Mouse (Mus musculus) forebrain, embryonic 13.5 days (tissue): ENCODE results near the gene Panx1. TPM values are rescaled to one million over a fixed set of nuclear protein-coding genes. Genes with fewer than 3 reads are reported as not detected.

Experiments
- ATAC-seq: fragments of 200-750 bp; cut with Nextera tagmentation; 2 replicates; pipeline ENCODE4 v1.8.0; 2017
- H3K27ac ChIP-seq: fragments of 300-500 bp; sonication (generic); 2 replicates; pipeline ENCODE4 v1.5.1; 2015; ENCODE audit warnings: inconsistent platforms, mild to moderate bottlenecking, moderate library complexity
- H3K27me3 ChIP-seq: fragments of 300-500 bp; sonication (generic); 2 replicates; pipeline ENCODE4 v1.6.1; 2015; ENCODE audit warnings: mild to moderate bottlenecking, inconsistent platforms
- H3K36me3 ChIP-seq: fragments of 300-500 bp; sonication (generic); 2 replicates; pipeline ENCODE4 v1.6.1; 2015; ENCODE audit warnings: mild to moderate bottlenecking, inconsistent platforms; ENCODE audit not compliant: poor library complexity, severe bottlenecking
- H3K4me1 ChIP-seq: fragments of 300-500 bp; sonication (generic); 2 replicates; pipeline ENCODE4 v1.6.1; 2015; ENCODE audit warnings: inconsistent platforms
- H3K4me2 ChIP-seq: fragments of 300-500 bp; sonication (generic); 2 replicates; pipeline ENCODE4 v1.6.1; 2015; ENCODE audit warnings: inconsistent platforms, mild to moderate bottlenecking, moderate library complexity
- H3K4me3 ChIP-seq: fragments of 300-500 bp; sonication (generic); 2 replicates; pipeline ENCODE4 v1.5.1; 2015; ENCODE audit warnings: mild to moderate bottlenecking, inconsistent platforms
- H3K9ac ChIP-seq: fragments of 300-500 bp; sonication (generic); 2 replicates; pipeline ENCODE4 v1.6.1; 2015; ENCODE audit warnings: mild to moderate bottlenecking, inconsistent platforms
- H3K9me3 ChIP-seq: fragments of 300-500 bp; sonication (generic); replicated peaks from 2 replicates; pipeline ENCODE4 v1.6.1; 2016; ENCODE audit warnings: inconsistent platforms
- WGBS: fragments of 180-500 bp; shearing (Covaris S2); methylation state at CpG from one replicate; pipeline ENCODE4 v1.1.7; 2015; 5-methylcytosine and 5-hydroxymethylcytosine counted together
- polyA plus RNA-seq: library from polyadenylated mRNA; unstranded; fragments of >200 nt; fragmentation: Nextera tagmentation; extraction: Ambion mirVana; gene quantifications from 2 replicates; pipeline ENCODE4 v1.2.1, GENCODE M21; 2015

Gene Panx1
- polyA plus RNA-seq, 1 experiment from 2014 or later = 94.1 TPM

- Histone ChIP-seq H3K4me1 (peaks cover 21% of the 10 kb centered on the region), H3K27me3 (no peaks in the 10 kb centered on the region), H3K36me3 (peaks cover 11% of the 10 kb centered on the region), H3K27ac (no peak overlapping the region), H3K4me2 (no peak overlapping the region), H3K9me3 (0 out of 2 replicates have a peak, but pooled peaks cover 4% of the 10 kb centered on the region), H3K9ac (no peak overlapping the region), H3K4me3 (no peak overlapping the region)
- peak; percentile 33; the same call in 1 of the 2 replicates for ATAC-seq
- WGBS = 46% methylated on average over 4 of the region's 4 CpGs
Measured at GRCm38 (mm10) chr9:15036807-15037206, 8.5 kb downstream of the Panx1 start.

- H3K4me2 ChIP-seq = no peak overlapping the region
- H3K36me3 ChIP-seq = peaks cover 15% of the 10 kb centered on the region
- no peak overlapping the region for H3K27ac ChIP-seq
- no peaks in the 10 kb centered on the region for H3K27me3 ChIP-seq
- no peak overlapping the region for H3K4me3 ChIP-seq
- 0 out of 2 replicates have a peak, but pooled peaks cover 4% of the 10 kb centered on the region for H3K9me3 ChIP-seq
- H3K9ac ChIP-seq = no peak overlapping the region
- ATAC-seq = 0 out of 2 replicates have a peak, but pooled peaks have one; percentile 23
- 96% methylated on average over 2 of the region's 2 CpGs for WGBS
- H3K4me1 ChIP-seq = peaks cover 21% of the 10 kb centered on the region
Measured at GRCm38 (mm10) chr9:15036405-15036804, 8.9 kb downstream of the Panx1 start.

GRCm38 (mm10) chr9:15035979-15036378 lies 9.3 kb downstream of the Panx1 start:
- Histone ChIP-seq H3K4me2 (no peak overlapping the region), H3K9ac (no peak overlapping the region), H3K36me3 (peaks cover 13% of the 10 kb centered on the region), H3K27me3 (no peaks in the 10 kb centered on the region), H3K27ac (no peak overlapping the region), H3K9me3 (0 out of 2 replicates have a peak, but pooled peaks cover 4% of the 10 kb centered on the region), H3K4me3 (no peak overlapping the region), H3K4me1 (peaks cover 17% of the 10 kb centered on the region)
- 95% methylated on average over 7 of the region's 7 CpGs for WGBS
- ATAC-seq = no peak

- 84% methylated on average over 7 of the region's 7 CpGs for WGBS
- Histone ChIP-seq H3K4me2 (no peak overlapping the region), H3K27ac (no peak overlapping the region), H3K4me3 (no peak overlapping the region), H3K4me1 (peaks cover 11% of the 10 kb centered on the region), H3K9me3 (0 out of 2 replicates have a peak, but pooled peaks cover 4% of the 10 kb centered on the region), H3K27me3 (no peaks in the 10 kb centered on the region), H3K36me3 (peaks cover 12% of the 10 kb centered on the region), H3K9ac (no peak overlapping the region)
- no peak for ATAC-seq
Measured at GRCm38 (mm10) chr9:15034546-15035273, 10.6 kb downstream of the Panx1 start.

- 68% methylated on average over 5 of the region's 5 CpGs for WGBS
- H3K27me3 ChIP-seq = no peaks in the 10 kb centered on the region
- H3K4me1 ChIP-seq = peaks cover 11% of the 10 kb centered on the region
- no peak overlapping the region for H3K4me3 ChIP-seq
- H3K36me3 ChIP-seq = peaks cover 12% of the 10 kb centered on the region
- 0 out of 2 replicates have a peak, but pooled peaks cover 4% of the 10 kb centered on the region for H3K9me3 ChIP-seq
- H3K27ac ChIP-seq = no peak overlapping the region
- no peak for ATAC-seq
- H3K9ac ChIP-seq = no peak overlapping the region
- no peak overlapping the region for H3K4me2 ChIP-seq
Measured at GRCm38 (mm10) chr9:15033568-15034160, 11.6 kb downstream of the Panx1 start.

- H3K4me2 ChIP-seq = no peak overlapping the region
- no peaks in the 10 kb centered on the region for H3K27me3 ChIP-seq
- no peak overlapping the region for H3K4me3 ChIP-seq
- H3K9ac ChIP-seq = no peak overlapping the region
- no peak overlapping the region for H3K27ac ChIP-seq
- H3K36me3 ChIP-seq = peaks cover 12% of the 10 kb centered on the region
- ATAC-seq = no peak
- 0 out of 2 replicates have a peak, but pooled peaks cover under 1% of the 10 kb centered on the region for H3K9me3 ChIP-seq
- WGBS = 83% methylated on average over 4 of the region's 4 CpGs
- H3K4me1 ChIP-seq = peaks cover 10% of the 10 kb centered on the region
Measured at GRCm38 (mm10) chr9:15032797-15033196, 12.5 kb downstream of the Panx1 start.

- Histone ChIP-seq H3K36me3 (peaks cover 28% of the 10 kb centered on the region), H3K27ac (no peak overlapping the region), H3K27me3 (no peaks in the 10 kb centered on the region), H3K4me2 (no peak overlapping the region), H3K9me3 (no peaks in the 10 kb centered on the region), H3K4me3 (no peak overlapping the region), H3K9ac (no peak overlapping the region), H3K4me1 (no peaks in the 10 kb centered on the region)
- no peak for ATAC-seq
- 83% methylated on average over 8 of the region's 8 CpGs for WGBS
Measured at GRCm38 (mm10) chr9:15030771-15031170, 14.5 kb downstream of the Panx1 start.

GRCm38 (mm10) chr9:15029025-15029727 lies 16.1 kb downstream of the Panx1 start:
- Histone ChIP-seq H3K4me1 (no peaks in the 10 kb centered on the region), H3K4me2 (no peak overlapping the region), H3K9ac (no peak overlapping the region), H3K36me3 (peaks cover 28% of the 10 kb centered on the region), H3K27ac (no peak overlapping the region), H3K4me3 (no peak overlapping the region), H3K27me3 (no peaks in the 10 kb centered on the region), H3K9me3 (no peaks in the 10 kb centered on the region)
- 46% methylated on average over 4 of the region's 5 CpGs for WGBS
- peak; percentile 50; the same call in 1 of the 2 replicates for ATAC-seq

- H3K27ac ChIP-seq = no peak overlapping the region
- ATAC-seq = no peak
- no peak overlapping the region for H3K4me2 ChIP-seq
- no peaks in the 10 kb centered on the region for H3K4me1 ChIP-seq
- peaks cover 28% of the 10 kb centered on the region for H3K36me3 ChIP-seq
- WGBS = 73% methylated on average over 3 of the region's 3 CpGs
- no peaks in the 10 kb centered on the region for H3K9me3 ChIP-seq
- H3K9ac ChIP-seq = no peak overlapping the region
- no peak overlapping the region for H3K4me3 ChIP-seq
- no peaks in the 10 kb centered on the region for H3K27me3 ChIP-seq
Measured at GRCm38 (mm10) chr9:15027725-15028124, 17.6 kb downstream of the Panx1 start.

- ATAC-seq = no peak
- 100% methylated on average over 1 of the region's 1 CpGs for WGBS
- Histone ChIP-seq H3K36me3 (peaks cover 51% of the 10 kb centered on the region), H3K4me2 (no peak overlapping the region), H3K27me3 (no peaks in the 10 kb centered on the region), H3K4me3 (no peak overlapping the region), H3K27ac (no peak overlapping the region), H3K9me3 (no peaks in the 10 kb centered on the region), H3K4me1 (no peaks in the 10 kb centered on the region), H3K9ac (no peak overlapping the region)
Measured at GRCm38 (mm10) chr9:15023049-15023448, 22.2 kb downstream of the Panx1 start.

GRCm38 (mm10) chr9:15021156-15021555 lies 24.1 kb downstream of the Panx1 start:
- Histone ChIP-seq H3K9ac (no peak overlapping the region), H3K36me3 (peaks cover 50% of the 10 kb centered on the region), H3K27ac (no peak overlapping the region), H3K27me3 (no peaks in the 10 kb centered on the region), H3K4me2 (no peak overlapping the region), H3K4me1 (no peaks in the 10 kb centered on the region), H3K9me3 (no peaks in the 10 kb centered on the region), H3K4me3 (no peak overlapping the region)
- ATAC-seq = no peak
- WGBS = 72% methylated on average over 9 of the region's 9 CpGs

GRCm38 (mm10) chr9:15020561-15021080 lies 24.7 kb downstream of the Panx1 start:
- Histone ChIP-seq H3K9ac (no peak overlapping the region), H3K9me3 (no peaks in the 10 kb centered on the region)
- 94% methylated on average over 5 of the region's 5 CpGs for WGBS

More at GRCm38 (mm10) chr9:15020561-15021080, 24.7 kb downstream of the Panx1 start:
- Histone ChIP-seq H3K4me2 (no peak overlapping the region), H3K27me3 (no peaks in the 10 kb centered on the region), H3K27ac (no peak overlapping the region), H3K4me1 (no peaks in the 10 kb centered on the region), H3K4me3 (no peak overlapping the region), H3K36me3 (peaks cover 48% of the 10 kb centered on the region)
- ATAC-seq = no peak
